Mouse (Mus musculus) liver, embryonic 14.5 days (tissue): Measurements from ENCODE around the gene Prss38.

ENCODE experiments used
- CTCF ChIP-seq: IDR thresholded peaks from 2 replicates; pipeline ENCODE4 v1.5.1; 2016; ENCODE audit warnings: antibody characterized with exemption, low read depth, control low read depth
- EP300 ChIP-seq: IDR thresholded peaks from 2 replicates; pipeline ENCODE4 v1.6.1; 2016; ENCODE audit warnings: antibody characterized with exemption, low read depth

GRCm38 (mm10) chr11:59393591-59393990, 18.1 kb upstream of the Prss38 start:
- TF ChIP-seq CTCF = no peak
- TF ChIP-seq EP300 = no peak
